In genomic region chr14:55510125-55510731, GRCm38 (mm10) we compare ENCODE assay signal across 10 mouse cellular contexts. TPM values are rescaled to one million over a fixed set of nuclear protein-coding genes. Genes with fewer than 3 reads are reported as not detected.
DNase-seq lines count a peak whose midpoint lies in the region; ATAC-seq lines count a peak whose summit lies in the region.
"Had no signal": no experiment of that assay in that cellular context is flagged by ENCODE, and none has a peak within 500 bp of the region (broad histone marks: within the 10 kb centered on the region; RNA-seq: fewer than 3 reads in every experiment).

Cpne6 (plus strand) TSS chr14:55510445.

- H3K4me1 ChIP-seq in limb, embryonic 11.5 days (ENCODE audit: control insufficient read depth, insufficient read depth, low read length) = no peaks in the 10 kb centered on the region
- peaks cover 7% of the 10 kb centered on the region; the same call in 1 of the 2 replicates for H3K4me1 ChIP-seq in limb, embryonic 10.5 days
- H3K4me1 ChIP-seq in liver, embryonic 11.5 days (replicated peaks; ENCODE audit: control insufficient read depth, insufficient read depth, low read length) = peaks cover 14% of the 10 kb centered on the region; the same call in 1 of the 2 replicates

- H3K4me2 ChIP-seq in limb, embryonic 11.5 days (ENCODE audit: low read depth, severe bottlenecking) = no peak within 1 kb of the TSS
- no peak within 1 kb of the TSS for H3K4me2 ChIP-seq in liver, embryonic 11.5 days
- H3K4me2 ChIP-seq: embryonic facial prominence, embryonic 15.5 days had no signal

- DNase-seq in limb, embryonic 11.5 days (ENCODE audit: low spot score) = no peak
- no peak for DNase-seq in limb, embryonic 10.5 days (ENCODE audit: low spot score)
- DNase-seq in frontal cortex, postnatal 36 days (ENCODE audit: low spot score in 2 of 2) = peak; percentile 48
- DNase-seq in left cerebral cortex, adult 8-10 months (ENCODE audit: low spot score in 2 of 2) = peak in 1 of 2 experiments; percentile 77
- peak; percentile 55 for DNase-seq in right cerebral cortex, postnatal 14 days
- no peak for DNase-seq in liver, embryonic 11.5 days (ENCODE audit: low spot score)
- DNase-seq in spleen, adult 18-20 months = no peak

- no peaks in the 10 kb centered on the region for H3K9me3 ChIP-seq in limb, embryonic 11.5 days (ENCODE audit: control insufficient read depth, low read length)
- H3K9me3 ChIP-seq in limb, embryonic 10.5 days (replicated peaks) = no peaks in the 10 kb centered on the region
- no peaks in the 10 kb centered on the region for H3K9me3 ChIP-seq in liver, embryonic 11.5 days (ENCODE audit: control insufficient read depth, low read length)
- H3K9me3 ChIP-seq: embryonic facial prominence, embryonic 15.5 days had no signal

- no peak within 1 kb of the TSS for H3K9ac ChIP-seq in limb, embryonic 11.5 days (ENCODE audit: low read length)
- H3K9ac ChIP-seq in liver, embryonic 11.5 days (ENCODE audit: low read depth, low read length) = no peak within 1 kb of the TSS
- H3K9ac ChIP-seq: embryonic facial prominence, embryonic 15.5 days had no signal

- no peak within 1 kb of the TSS for H3K4me3 ChIP-seq in limb, embryonic 11.5 days (ENCODE audit: low read depth, low read length)
- H3K4me3 ChIP-seq in limb, embryonic 10.5 days = no peak within 1 kb of the TSS
- no peak within 1 kb of the TSS for H3K4me3 ChIP-seq in liver, embryonic 11.5 days (ENCODE audit: low read depth, low read length)
- H3K4me3 ChIP-seq: embryonic facial prominence, embryonic 15.5 days had no signal

- 66% methylated on average over 22 of the region's 22 CpGs for WGBS in limb, embryonic 11.5 days
- WGBS in limb, embryonic 10.5 days = 74% methylated on average over 22 of the region's 22 CpGs
- WGBS in liver, embryonic 11.5 days = 67% methylated on average over 19 of the region's 22 CpGs

- no peaks in the 10 kb centered on the region for H3K36me3 ChIP-seq in limb, embryonic 11.5 days (ENCODE audit: control insufficient read depth, insufficient read depth, low read length)
- no peaks in the 10 kb centered on the region for H3K36me3 ChIP-seq in limb, embryonic 10.5 days
- H3K36me3 ChIP-seq in liver, embryonic 11.5 days (ENCODE audit: control insufficient read depth, insufficient read depth, low read length) = no peaks in the 10 kb centered on the region
- H3K36me3 ChIP-seq: embryonic facial prominence, embryonic 15.5 days had no signal

- peak; percentile 44; the same call in 1 of the 2 replicates for ATAC-seq in limb, embryonic 11.5 days (ENCODE audit: insufficient number of reproducible peaks, low FRiP score, low TSS enrichment, low read depth)
- ATAC-seq in liver, embryonic 11.5 days (replicated peaks; ENCODE audit: low FRiP score) = no peak

- H3K27ac ChIP-seq in limb, embryonic 11.5 days (replicated peaks; ENCODE audit: low read depth, low read length) = no peak within 1 kb of the TSS
- no peak within 1 kb of the TSS for H3K27ac ChIP-seq in limb, embryonic 10.5 days
- no peak within 1 kb of the TSS for H3K27ac ChIP-seq in liver, embryonic 11.5 days (ENCODE audit: low read depth, low read length)
- H3K27ac ChIP-seq: embryonic facial prominence, embryonic 15.5 days had no signal

- no peaks in the 10 kb centered on the region for H3K27me3 ChIP-seq in limb, embryonic 11.5 days (ENCODE audit: control insufficient read depth, insufficient read depth, low read length)
- H3K27me3 ChIP-seq in limb, embryonic 10.5 days (ENCODE audit: low read depth, poor library complexity, severe bottlenecking) = peaks cover 39% of the 10 kb centered on the region
- H3K27me3 ChIP-seq in liver, embryonic 11.5 days (replicated peaks; ENCODE audit: control insufficient read depth, insufficient read depth, low read length) = peaks cover 33% of the 10 kb centered on the region

RNA-seq across cellular contexts. Expression of gene Cpne6, which starts in this region (rescaled TPM):
- polyA plus RNA-seq in limb, embryonic 11.5 days (2014; fragmentation: Nextera tagmentation; extraction: Ambion mirVana) = not detected in 2 replicates
- polyA plus RNA-seq in limb, embryonic 10.5 days (2016; fragmentation: Nextera tagmentation; extraction: Ambion mirVana) = 0.05 TPM in 1 of 2 replicates, not detected in the other
- 100 to 1,000 TPM; 151 to 192 (median 180) TPM for total RNA-seq in left cerebral cortex, adult 8-10 months (2022)
- 0.16 and 0.49 TPM in 2 replicates for polyA plus RNA-seq in liver, embryonic 11.5 days (2014; fragmentation: Nextera tagmentation; extraction: Ambion mirVana)
- total RNA-seq: neutrophil, adult 5-6 weeks had no signal
- polyA plus RNA-seq: liver, embryonic 16.5 days had no signal

Comparison
In these comparisons a context has a peak if more than half of its experiments do, and no peak if none do; other contexts are left out.
1. Peak in ATAC-seq in limb, embryonic 11.5 days; RNA of the gene not detected or under 1 TPM.
2. DNase-seq: peak in frontal cortex, postnatal 36 days (2 of 2) and right cerebral cortex, postnatal 14 days (single experiment); none in limb, embryonic 11.5 days (single experiment), limb, embryonic 10.5 days (single experiment), liver, embryonic 11.5 days (single experiment) and spleen, adult 18-20 months (0 of 2).